Mouse (Mus musculus) R1 (cell line): Measurements from ENCODE around the gene Ndn.

Source experiments
- DNase-seq: peaks from one replicate; pipeline ENCODE4 v3.0.0-alpha.2; 2018; ENCODE audit warnings: low read depth, low spot score

Gene Ndn

DNA sequence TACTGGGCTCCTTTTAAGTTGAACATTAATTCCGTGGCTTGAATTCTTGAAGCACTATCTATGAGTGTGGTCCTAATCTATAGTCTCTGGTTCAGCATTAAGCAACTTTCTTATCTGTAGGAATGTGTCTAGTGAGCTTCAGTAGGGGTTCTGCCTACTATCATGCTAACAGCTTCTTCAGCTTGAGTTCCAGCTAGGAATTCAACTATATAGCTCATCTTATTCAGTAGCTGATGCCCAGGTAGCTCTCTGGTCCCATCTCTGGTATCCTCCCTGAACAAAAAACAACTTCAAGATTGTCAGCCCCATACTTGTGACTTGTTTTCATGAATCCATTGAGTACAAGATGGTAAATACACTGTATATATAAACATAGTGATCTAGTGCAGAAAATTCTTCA, at the start of gene Ndn:
Ndn (plus strand) TSS at position 301 of the 400 bp plus-strand sequence.
- DNase-seq = no peak

DNA sequence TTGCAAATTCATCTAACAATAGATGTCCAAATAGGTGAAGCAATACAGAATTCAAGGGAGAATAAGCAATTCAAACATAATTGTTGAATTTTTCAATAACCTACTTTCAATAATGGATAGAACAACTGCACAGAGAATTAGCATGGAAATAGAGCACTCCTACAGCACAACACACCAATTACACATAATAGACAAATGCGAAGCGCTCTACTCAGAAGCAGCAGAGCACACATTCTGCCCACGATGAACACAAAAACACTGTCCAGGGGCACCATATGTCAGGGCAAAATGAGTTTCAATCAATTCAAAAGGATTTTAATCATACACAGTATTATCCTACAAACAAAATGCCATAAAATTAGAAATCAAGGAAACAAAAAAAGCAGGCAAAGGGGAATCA, 43.9 kb upstream of the Ndn start:
- DNase-seq = no peak

DNA sequence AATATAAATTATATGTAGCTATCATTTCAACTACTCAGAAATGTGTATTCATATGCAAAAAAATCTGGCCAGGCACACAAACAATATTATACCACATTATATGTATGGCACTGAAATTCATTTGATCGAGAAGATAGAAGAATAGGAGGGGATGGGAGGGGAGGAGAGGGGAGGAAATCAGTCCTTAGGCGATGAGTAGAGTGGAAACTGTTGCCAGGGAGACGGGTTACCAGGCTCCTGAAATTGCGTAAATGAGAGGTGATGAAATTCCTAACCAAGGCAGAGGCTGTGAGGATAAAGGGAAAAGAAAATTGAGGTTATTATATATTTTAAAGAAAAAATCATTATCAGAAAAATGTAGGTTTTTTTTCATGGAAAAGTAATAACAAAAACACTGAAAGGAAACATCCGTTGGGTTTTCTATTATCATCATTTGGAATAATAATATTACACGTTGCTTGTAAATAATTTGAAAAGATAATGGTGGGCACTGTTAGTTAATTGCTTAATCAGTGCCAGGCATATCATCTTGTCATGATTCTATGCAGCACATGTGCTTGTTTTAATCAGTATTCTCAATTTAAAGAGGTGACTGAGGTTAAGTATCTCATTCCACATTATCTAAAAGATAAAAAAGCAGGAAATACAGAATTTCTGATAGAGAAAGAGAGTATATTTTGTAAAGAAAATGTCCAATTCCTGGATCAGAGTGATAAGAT, 39.3 kb upstream of the Ndn start:
- DNase-seq = no peak

DNA sequence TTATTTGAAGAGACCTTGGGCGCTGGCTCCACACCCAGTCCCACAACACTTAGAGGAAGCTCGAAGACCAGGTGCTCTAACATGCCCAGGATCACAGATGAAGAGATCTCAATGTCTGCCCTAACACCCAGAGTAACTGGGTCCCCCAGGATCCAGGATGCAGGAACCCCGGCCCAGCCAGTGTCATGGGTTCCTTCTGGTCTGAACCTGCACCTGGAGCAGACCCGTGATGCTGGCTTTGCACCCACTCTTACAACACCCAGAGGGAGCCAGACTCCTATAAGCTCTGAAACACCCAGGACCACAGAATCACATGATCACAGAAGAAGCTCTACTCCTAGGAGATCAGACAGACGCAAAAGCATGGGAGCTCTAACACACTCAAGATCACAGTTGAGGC, 29.6 kb upstream of the Ndn start:
- no peak for DNase-seq

DNA sequence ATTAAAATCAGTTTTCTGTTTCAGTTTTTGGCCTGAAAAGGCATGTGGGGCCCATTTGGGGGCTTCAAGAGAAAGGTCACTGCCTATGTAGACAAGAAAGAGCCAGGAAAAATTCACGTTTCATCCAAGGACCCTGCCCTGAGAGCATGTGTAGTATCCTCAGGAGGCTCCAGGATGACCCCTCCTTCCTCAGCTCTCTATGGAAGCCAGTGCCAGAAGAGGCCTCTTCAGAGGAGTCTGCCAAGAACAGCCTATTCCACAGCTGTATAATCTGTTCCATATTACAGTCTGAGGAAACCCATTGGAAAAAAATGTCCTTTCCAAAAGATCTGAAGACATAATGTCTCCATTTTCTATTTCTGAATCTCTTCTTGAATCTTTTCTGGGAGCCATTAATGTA, 958 bp upstream of the Ndn start:
- no peak for DNase-seq

DNA sequence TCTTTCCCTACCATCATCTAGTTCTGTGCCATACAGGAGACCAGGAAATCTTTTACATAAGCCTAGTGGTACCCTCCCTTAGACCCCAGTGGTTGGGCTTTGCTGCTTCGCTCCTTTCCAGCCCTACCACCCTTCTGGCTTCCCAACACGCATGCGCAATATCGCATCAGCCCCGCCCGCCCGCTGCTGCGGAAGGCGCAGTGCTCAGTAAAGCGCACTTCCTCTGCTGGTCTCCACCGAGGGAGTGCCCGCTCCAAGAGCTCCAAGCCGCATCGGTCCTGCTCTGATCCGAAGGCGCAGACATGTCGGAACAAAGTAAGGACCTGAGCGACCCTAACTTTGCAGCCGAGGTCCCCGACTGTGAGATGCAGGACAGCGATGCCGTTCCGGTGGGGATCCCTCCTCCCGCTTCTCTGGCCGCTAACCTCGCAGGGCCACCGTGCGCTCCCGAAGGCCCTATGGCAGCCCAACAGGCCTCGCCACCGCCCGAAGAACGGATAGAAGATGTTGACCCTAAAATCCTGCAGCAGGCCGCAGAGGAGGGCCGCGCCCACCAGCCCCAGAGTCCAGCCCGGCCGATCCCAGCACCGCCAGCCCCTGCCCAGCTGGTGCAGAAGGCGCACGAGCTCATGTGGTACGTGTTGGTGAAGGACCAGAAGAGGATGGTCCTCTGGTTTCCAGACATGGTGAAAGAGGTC, 1.9 kb downstream of the Ndn start:
- DNase-seq = peak; percentile 81

DNA sequence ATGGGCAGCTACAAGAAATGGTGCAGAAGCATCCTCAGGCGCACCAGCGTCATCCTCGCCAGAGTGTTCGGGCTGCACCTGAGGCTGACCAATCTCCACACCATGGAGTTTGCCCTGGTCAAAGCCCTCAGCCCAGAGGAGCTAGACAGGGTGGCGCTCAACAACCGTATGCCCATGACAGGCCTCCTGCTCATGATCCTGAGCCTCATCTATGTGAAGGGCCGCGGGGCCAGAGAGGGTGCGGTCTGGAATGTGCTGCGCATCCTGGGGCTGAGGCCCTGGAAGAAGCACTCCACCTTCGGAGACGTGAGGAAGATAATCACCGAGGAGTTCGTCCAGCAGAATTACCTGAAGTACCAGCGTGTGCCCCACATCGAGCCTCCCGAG, 2.4 kb downstream of the Ndn start:
- DNase-seq = peak; percentile 14

DNA sequence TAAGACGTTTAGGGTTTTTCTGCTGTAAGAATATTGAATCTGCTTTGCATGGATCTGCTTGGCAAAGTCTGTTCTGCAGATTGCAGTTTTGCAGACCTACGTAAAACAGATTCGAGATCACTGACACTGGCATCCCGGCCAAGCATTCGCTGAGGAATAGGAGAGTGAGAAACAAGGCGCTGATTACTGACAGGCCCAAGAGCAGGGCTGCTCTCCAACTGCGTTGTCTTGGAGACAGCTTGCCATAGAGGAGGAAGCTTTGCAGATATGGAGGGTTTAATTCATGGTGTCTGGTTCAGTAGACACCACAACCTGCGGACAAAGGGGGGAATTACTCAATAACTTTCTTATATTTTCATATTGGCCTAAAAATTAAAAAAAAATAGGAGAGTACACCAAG, 4.9 kb downstream of the Ndn start:
- DNase-seq = peak; percentile 2

DNA sequence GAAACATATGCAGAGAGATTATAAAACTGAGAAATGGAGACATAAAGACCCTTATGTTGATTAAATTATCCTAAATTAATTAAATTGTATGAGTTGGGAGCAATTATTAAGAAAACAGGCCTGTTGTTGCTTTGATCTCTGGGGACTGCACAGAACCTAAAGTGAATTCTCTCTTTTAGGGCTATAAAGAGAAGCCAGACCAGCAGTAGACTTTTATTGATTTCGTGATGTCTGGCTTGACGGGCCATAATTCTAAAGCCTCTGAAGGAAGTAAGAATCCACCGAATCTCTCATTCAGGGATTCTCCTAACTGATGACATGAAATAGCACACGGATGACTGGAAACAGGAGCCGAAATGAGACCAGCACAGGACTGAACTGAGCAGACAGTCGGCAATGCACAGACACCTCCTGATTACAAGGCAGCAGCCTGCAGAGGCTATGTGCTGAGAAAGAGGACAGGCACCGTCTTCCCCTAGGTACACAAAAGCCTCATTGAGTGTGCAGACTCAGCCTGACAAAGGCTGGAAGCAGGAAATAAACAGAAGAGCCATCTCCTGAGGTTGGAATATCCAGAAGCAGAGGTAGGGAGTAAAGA, 18.8 kb downstream of the Ndn start:
- no peak for DNase-seq

DNA sequence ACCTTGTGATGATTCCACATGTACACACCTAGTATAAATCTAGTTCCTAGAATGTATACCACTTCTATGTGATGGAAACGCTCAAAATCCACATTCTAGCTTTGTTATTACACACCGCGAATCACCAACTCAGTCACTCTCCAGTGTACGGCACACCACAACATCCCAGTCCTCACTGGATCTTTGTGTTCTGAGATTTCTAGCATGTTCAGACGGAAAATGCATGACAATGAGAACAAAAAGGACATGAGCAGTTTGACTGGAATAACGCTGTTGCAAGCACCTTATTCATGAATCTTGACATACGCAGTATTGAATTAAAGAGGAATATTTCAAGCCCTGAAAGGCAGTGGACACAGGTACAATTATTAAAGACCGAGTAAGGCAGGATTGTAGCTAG, 20.4 kb downstream of the Ndn start:
- no peak for DNase-seq

DNA sequence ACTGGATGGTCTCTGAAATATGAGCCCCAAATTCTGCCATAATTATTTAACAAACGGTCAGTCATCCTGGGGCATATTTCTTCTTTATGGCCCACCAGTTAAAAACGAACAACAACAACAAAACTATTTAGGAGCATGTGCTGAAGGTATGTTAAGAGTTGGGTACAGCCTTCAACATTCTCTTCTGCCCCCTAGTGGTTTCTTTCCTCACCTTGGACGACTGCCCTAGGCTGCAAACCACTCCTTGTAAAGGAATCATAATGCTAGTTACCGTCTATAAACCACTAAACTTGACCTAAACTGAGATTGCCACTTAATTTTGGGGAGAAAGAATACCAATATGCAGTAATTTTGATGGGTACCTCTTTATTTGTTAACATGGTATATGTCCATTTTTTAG, 29.3 kb downstream of the Ndn start:
- peak; percentile 48 for DNase-seq

DNA sequence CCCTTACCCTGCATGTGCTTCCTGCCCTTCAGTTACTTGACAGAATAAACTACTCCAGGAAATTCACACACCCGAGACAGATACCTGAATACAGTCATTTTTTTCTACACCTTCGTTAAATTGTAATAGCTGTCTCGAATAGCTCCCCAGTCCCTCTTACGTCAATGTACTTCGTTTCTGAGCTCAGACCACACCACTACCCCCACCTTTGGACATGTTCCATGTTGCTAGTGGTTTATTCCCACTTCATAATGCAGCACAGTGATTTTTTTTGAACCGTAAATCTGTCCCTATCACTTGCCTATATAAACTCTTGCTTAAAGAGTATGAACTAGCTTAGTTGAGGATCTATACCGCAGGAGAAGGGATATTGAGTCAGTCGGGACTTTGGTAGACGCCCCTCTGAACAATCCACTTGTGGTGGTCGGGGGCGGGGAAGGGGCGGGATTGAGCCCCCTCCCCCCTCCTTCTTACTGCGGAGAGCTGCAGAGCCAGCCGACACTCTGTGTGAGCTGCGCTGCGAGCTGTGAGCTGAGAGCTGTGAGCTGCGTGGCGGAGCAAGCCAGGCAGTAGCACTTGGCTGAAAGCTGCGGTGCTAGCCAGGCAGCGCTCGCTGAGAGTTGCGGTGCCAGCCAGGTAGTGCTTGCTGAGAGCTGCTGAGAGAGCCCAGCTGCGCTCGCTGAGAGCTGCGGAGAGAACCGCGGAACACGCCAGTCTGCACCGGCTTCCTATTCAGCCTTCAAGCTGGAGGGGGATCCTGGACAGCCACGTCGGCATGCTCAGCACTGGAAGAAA, 30.3 kb downstream of the Ndn start, which contains the start of gene Magel2:
Magel2 (plus strand) TSS at position 501 of the 795 bp plus-strand sequence.
- DNase-seq = peak; percentile 68

DNA sequence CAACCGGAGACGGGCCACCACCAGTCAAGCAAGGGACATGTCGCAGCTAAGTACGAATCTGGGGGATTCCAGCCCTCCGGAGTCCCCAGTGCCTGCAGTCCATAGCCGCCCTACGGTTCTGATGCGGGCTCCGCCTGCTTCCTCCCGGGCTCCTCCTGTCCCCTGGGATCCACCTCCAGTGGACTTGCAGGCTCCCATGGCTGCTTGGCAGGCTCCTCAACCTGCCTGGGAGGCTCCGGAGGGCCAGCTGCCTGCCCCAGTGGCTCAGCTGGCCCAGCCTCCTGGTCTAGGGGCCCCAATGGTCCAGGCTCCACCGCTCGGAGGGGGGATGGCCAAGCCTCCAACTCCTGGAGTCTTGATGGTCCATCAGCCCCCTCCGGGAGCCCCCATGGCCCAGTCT, 30.9 kb downstream of the Ndn start:
- DNase-seq = no peak

DNA sequence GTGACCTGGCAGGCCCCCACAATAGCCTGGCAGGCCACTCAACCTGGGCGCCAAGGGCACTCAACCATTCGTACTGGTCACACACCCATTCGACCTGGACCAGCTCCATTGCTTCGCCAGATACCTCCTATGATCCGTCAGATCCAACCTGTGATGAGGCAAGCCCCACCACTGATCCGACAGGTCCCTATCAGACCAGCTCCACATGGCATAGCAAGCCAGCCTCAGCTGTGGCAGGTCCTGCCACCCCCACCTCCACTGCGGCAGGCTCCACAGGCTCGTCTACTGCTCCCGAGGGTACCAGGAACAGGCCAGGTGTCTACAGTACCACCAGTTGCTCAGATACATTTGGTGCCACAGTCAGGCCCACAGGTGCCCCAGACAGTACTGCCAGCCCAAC, 32.2 kb downstream of the Ndn start:
- no peak for DNase-seq

DNA sequence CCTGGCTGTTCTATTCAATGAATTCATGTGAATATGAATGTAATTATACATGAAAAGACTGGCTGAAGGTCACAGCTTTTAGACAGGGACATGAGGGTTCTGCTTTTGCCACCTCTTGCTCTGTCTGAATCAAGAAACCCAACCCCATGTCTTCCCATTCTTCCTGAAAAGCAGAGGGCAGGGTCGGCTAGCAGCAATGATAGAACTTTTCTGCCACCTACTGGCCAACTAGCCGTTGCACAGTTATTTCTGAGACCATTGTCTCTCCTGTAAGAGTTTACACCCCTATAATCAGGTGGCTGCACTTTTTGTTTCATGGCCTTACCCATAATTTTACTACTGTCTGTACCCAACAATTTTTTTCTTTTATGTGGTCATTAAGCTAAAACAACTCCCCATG, 36.0 kb downstream of the Ndn start:
- DNase-seq = peak; percentile 62

DNA sequence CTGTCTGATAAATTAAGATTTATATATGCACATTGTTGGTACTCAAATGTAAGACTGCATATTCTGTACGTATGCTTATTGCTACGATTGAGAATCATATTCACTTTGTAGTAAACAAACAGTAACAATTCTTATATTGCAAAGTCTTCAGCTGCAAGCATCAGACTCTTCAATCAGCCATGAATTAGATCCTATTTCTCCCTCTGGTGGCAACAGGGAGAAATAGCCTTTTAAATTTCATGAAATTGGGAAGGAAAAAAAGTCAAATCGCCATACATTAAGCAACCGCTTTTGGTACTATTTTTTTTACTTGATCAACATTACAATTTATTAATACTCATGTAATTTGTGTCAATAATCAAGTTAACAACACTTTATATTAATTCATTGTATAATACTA, 41.9 kb downstream of the Ndn start:
- DNase-seq = peak; percentile 14

DNA sequence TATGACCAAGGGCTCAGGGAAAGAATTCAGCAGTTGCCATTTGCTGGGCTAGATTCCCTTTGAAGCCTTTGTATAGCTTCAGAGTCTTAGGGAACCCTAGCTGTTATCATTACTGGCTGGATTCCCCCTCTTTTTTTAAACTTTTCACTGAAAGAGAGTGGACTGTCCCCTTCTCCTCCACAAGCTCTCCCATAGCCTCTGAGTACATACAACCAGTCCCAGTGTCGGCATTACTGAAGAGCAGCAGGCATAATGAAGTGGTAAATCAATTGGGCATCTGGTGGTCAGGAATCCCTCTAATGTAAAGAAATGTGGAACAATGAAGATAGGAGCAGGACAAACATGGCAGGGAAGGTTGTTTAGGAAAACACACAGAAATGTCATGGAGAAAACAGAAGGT, 45.8 kb downstream of the Ndn start:
- no peak for DNase-seq
